31 mouse cellular contexts compared by ENCODE assay signal in genomic region chr4:40345847-40346246, GRCm38 (mm10).
"Had no signal": no experiment of that assay in that cellular context is flagged by ENCODE, and none has a peak within 500 bp of the region (broad histone marks: within the 10 kb centered on the region; RNA-seq: fewer than 3 reads in every experiment).

No protein-coding gene starts in this region.

- H3K4me1 ChIP-seq: heart, embryonic 10.5 days; heart, embryonic 12.5 days; heart, embryonic 13.5 days; heart, embryonic 15.5 days; hindbrain, embryonic 10.5 days; hindbrain, embryonic 12.5 days; hindbrain, embryonic 13.5 days; hindbrain, embryonic 15.5 days; intestine, embryonic 15.5 days; kidney, embryonic 15.5 days had no signal

- H3K27me3 ChIP-seq: heart, embryonic 13.5 days; heart, embryonic 15.5 days; hindbrain, embryonic 12.5 days; hindbrain, embryonic 13.5 days; hindbrain, embryonic 15.5 days; intestine, embryonic 15.5 days; kidney, embryonic 15.5 days had no signal

- H3K4me3 ChIP-seq: heart, embryonic 10.5 days; heart, embryonic 12.5 days; heart, embryonic 13.5 days; heart, embryonic 15.5 days; hindbrain, embryonic 10.5 days; hindbrain, embryonic 12.5 days; hindbrain, embryonic 13.5 days; hindbrain, embryonic 15.5 days; intestine, embryonic 15.5 days; kidney, embryonic 15.5 days; layer of hippocampus, adult 2 months; left cerebral cortex, adult 2 months had no signal

- DNase-seq: heart, postnatal 10 days; heart, postnatal 14 days; heart, postnatal 36 days; heart, postnatal 4 days; kidney, adult 11 months; kidney, adult 18-20 months; kidney, adult 2 months; kidney, adult 8-10 months; kidney, adult 9 months; kidney, postnatal 10 days; kidney, postnatal 14 days; kidney, postnatal 25 days; kidney, postnatal 36 days; kidney, postnatal 4 days; layer of hippocampus, adult 9-11 months; layer of hippocampus, postnatal 36 days had no signal

- H3K27ac ChIP-seq: heart, embryonic 10.5 days; heart, embryonic 13.5 days; heart, embryonic 15.5 days; hindbrain, embryonic 10.5 days; hindbrain, embryonic 12.5 days; hindbrain, embryonic 13.5 days; hindbrain, embryonic 14.5 days; hindbrain, embryonic 15.5 days; hindbrain, postnatal 0 days; intestine, embryonic 15.5 days; kidney, embryonic 15.5 days; kidney, postnatal 0 days; layer of hippocampus, adult 2 months; left cerebral cortex, adult 2 months had no signal

- H3K36me3 ChIP-seq: heart, embryonic 10.5 days; heart, embryonic 12.5 days; heart, embryonic 13.5 days; heart, embryonic 15.5 days; hindbrain, embryonic 10.5 days; hindbrain, embryonic 12.5 days; hindbrain, embryonic 13.5 days; hindbrain, embryonic 15.5 days; intestine, embryonic 15.5 days; kidney, embryonic 15.5 days had no signal

- H3K9me3 ChIP-seq: heart, embryonic 10.5 days; heart, embryonic 13.5 days; heart, embryonic 15.5 days; hindbrain, embryonic 10.5 days; hindbrain, embryonic 12.5 days; hindbrain, embryonic 13.5 days; hindbrain, embryonic 15.5 days; intestine, embryonic 15.5 days; kidney, embryonic 15.5 days had no signal

- H3K9ac ChIP-seq: heart, embryonic 12.5 days; heart, embryonic 13.5 days; heart, embryonic 15.5 days; hindbrain, embryonic 12.5 days; hindbrain, embryonic 13.5 days; hindbrain, embryonic 14.5 days; hindbrain, embryonic 15.5 days; intestine, embryonic 15.5 days; kidney, embryonic 15.5 days had no signal
